Mouse (Mus musculus) erythroblast, embryonic 14.5 days (primary cell): ENCODE measurements around the gene Klhdc9.

ENCODE experiments used
- GATA1 ChIP-seq: IDR thresholded peaks from 2 replicates; pipeline ENCODE4 v1.6.1; 2012; ENCODE audit warnings: low read length, inconsistent platforms, mixed read lengths
- TAL1 ChIP-seq: IDR thresholded peaks from 3 replicates; pipeline ENCODE4 v1.6.1; 2012; ENCODE audit warnings: low read length, inconsistent platforms, mixed read lengths

- TF ChIP-seq TAL1 (no peak), GATA1 (no peak)
Observed at GRCm38 (mm10) chr1:171410231-171410630, 49.6 kb upstream of the Klhdc9 start.
